Mouse (Mus musculus): ENCODE data around the gene Prpsap1. TPM values are rescaled to one million over a fixed set of nuclear protein-coding genes. Genes with fewer than 3 reads are reported as not detected.

Prpsap1 gene
- polyA plus RNA-seq, 1 experiment = 78.2 TPM

GRCm38 (mm10) chr11:116531371-116532191 lies 37.6 kb upstream of the Prpsap1 start:
- Histone ChIP-seq H3K27me3 (ENCODE audit: control insufficient read depth, insufficient read depth, insufficient read length) (no peaks in the 10 kb centered on the region), H3K36me3 (ENCODE audit: control insufficient read depth, insufficient read depth) (no peaks in the 10 kb centered on the region), H3K79me2 (ENCODE audit: control insufficient read depth, insufficient read depth) (no peaks in the 10 kb centered on the region), H3K4me2 (ENCODE audit: low read depth) (peak overlapping the region; percentile 100), H3K4me3 (peak overlapping the region; percentile 76), H3ac (ENCODE audit: control insufficient read depth, insufficient read length) (no peak overlapping the region)
- TF ChIP-seq REST (IDR thresholded peaks at IDR 0.05; ENCODE audit: insufficient read depth, insufficient read length) = no peak
- TF ChIP-seq TCF3 (IDR thresholded peaks at IDR 0.05; ENCODE audit: insufficient read length, low read depth) = no peak
- TF ChIP-seq USF1 (IDR thresholded peaks at IDR 0.05; ENCODE audit: low read depth) = no peak
- TF ChIP-seq MAX (IDR thresholded peaks at IDR 0.05; ENCODE audit: low read depth) = no peak
- no peak for TF ChIP-seq POLR2A (IDR thresholded peaks at IDR 0.05; ENCODE audit: insufficient read length, low read depth)
- TF ChIP-seq E2F4 (IDR thresholded peaks at IDR 0.05; ENCODE audit: insufficient read depth) = no peak
- no peak for TF ChIP-seq CEBPB (IDR thresholded peaks at IDR 0.05; ENCODE audit: insufficient read depth, poor library complexity, severe bottlenecking)
- no peak for TF ChIP-seq TCF12 (IDR thresholded peaks at IDR 0.05; ENCODE audit: insufficient read depth, poor library complexity, severe bottlenecking)
- TF ChIP-seq POLR2AphosphoS2 (IDR thresholded peaks at IDR 0.05; ENCODE audit: insufficient read length, low read depth) = no peak
- TF ChIP-seq MYOG (IDR thresholded peaks at IDR 0.05; ENCODE audit: control insufficient read depth in 1 of 3, insufficient read depth in 1 of 3, insufficient read length in 2 of 3, low read depth in 2 of 3) = no peak
- TF ChIP-seq MYOD1 (IDR thresholded peaks at IDR 0.05; ENCODE audit: control insufficient read depth in 1 of 3, insufficient read length in 2 of 3, low read depth in 2 of 3) = no peak
- TF ChIP-seq SRF (IDR thresholded peaks at IDR 0.05; ENCODE audit: control insufficient read depth, insufficient read length, low read depth) = no peak

- H3K36me3 ChIP-seq (ENCODE audit: control insufficient read depth, insufficient read depth) = no peaks in the 10 kb centered on the region
- H3K27me3 ChIP-seq (ENCODE audit: control insufficient read depth, insufficient read depth, insufficient read length) = no peaks in the 10 kb centered on the region
- peak within 1 kb of the TSS; percentile 100 for H3K4me2 ChIP-seq (ENCODE audit: low read depth)
- TF ChIP-seq MAX (IDR thresholded peaks at IDR 0.05; ENCODE audit: low read depth) = no peak
- no peaks in the 10 kb centered on the region for H3K79me2 ChIP-seq (ENCODE audit: control insufficient read depth, insufficient read depth)
- H3K4me3 ChIP-seq = peak within 1 kb of the TSS; percentile 76
- H3ac ChIP-seq (ENCODE audit: control insufficient read depth, insufficient read length) = no peak within 1 kb of the TSS
Measured at GRCm38 (mm10) chr11:116530187-116531147, 36.5 kb upstream of the Prpsap1 start, which contains the start of gene Sphk1. TSS of gene Sphk1 (plus strand) at chr11:116530925.

- Histone ChIP-seq H3ac (ENCODE audit: control insufficient read depth, insufficient read length) (no peak overlapping the region), H3K27me3 (ENCODE audit: control insufficient read depth, insufficient read depth, insufficient read length) (no peaks in the 10 kb centered on the region), H3K79me2 (ENCODE audit: control insufficient read depth, insufficient read depth) (no peaks in the 10 kb centered on the region), H3K4me3 (no peak overlapping the region), H3K36me3 (ENCODE audit: control insufficient read depth, insufficient read depth) (no peaks in the 10 kb centered on the region), H3K4me2 (ENCODE audit: low read depth) (no peak overlapping the region)
- TF ChIP-seq POLR2AphosphoS2 (IDR thresholded peaks at IDR 0.05; ENCODE audit: insufficient read length, low read depth) (no peak), MYOG (IDR thresholded peaks at IDR 0.05; ENCODE audit: control insufficient read depth in 1 of 3, insufficient read depth in 1 of 3, insufficient read length in 2 of 3, low read depth in 2 of 3) (no peak), MAX (IDR thresholded peaks at IDR 0.05; ENCODE audit: low read depth) (no peak), MYOD1 (IDR thresholded peaks at IDR 0.05; ENCODE audit: control insufficient read depth in 1 of 3, insufficient read length in 2 of 3, low read depth in 2 of 3) (no peak), E2F4 (IDR thresholded peaks at IDR 0.05; ENCODE audit: insufficient read depth) (no peak)
Measured at GRCm38 (mm10) chr11:116528636-116529320, 34.8 kb upstream of the Prpsap1 start.

GRCm38 (mm10) chr11:116523699-116524189 lies 29.7 kb upstream of the Prpsap1 start:
- H3K4me3 ChIP-seq = no peak overlapping the region
- H3K4me2 ChIP-seq (ENCODE audit: low read depth) = peak overlapping the region; percentile 72

More at GRCm38 (mm10) chr11:116523699-116524189, 29.7 kb upstream of the Prpsap1 start:
- Histone ChIP-seq H3ac (ENCODE audit: control insufficient read depth, insufficient read length) (no peak overlapping the region), H3K27me3 (ENCODE audit: control insufficient read depth, insufficient read depth, insufficient read length) (no peaks in the 10 kb centered on the region), H3K36me3 (ENCODE audit: control insufficient read depth, insufficient read depth) (no peaks in the 10 kb centered on the region), H3K79me2 (ENCODE audit: control insufficient read depth, insufficient read depth) (no peaks in the 10 kb centered on the region)
- TF ChIP-seq CEBPB (IDR thresholded peaks at IDR 0.05; ENCODE audit: insufficient read depth, poor library complexity, severe bottlenecking) (0 out of 2 replicates have a peak, but pooled peaks have one; percentile 1), USF1 (IDR thresholded peaks at IDR 0.05; ENCODE audit: low read depth) (peak; percentile 93), POLR2A (IDR thresholded peaks at IDR 0.05; ENCODE audit: insufficient read length, low read depth) (peak; percentile 26), MYOD1 (IDR thresholded peaks at IDR 0.05; ENCODE audit: control insufficient read depth in 1 of 3, insufficient read length in 2 of 3, low read depth in 2 of 3) (no peak), MYOG (IDR thresholded peaks at IDR 0.05; ENCODE audit: control insufficient read depth in 1 of 3, insufficient read depth in 1 of 3, insufficient read length in 2 of 3, low read depth in 2 of 3) (peak in 1 of 3 experiments; percentile 14), MAX (IDR thresholded peaks at IDR 0.05; ENCODE audit: low read depth) (no peak)
